Mouse (Mus musculus): Measurements from ENCODE around the gene Gm49384.

Gene Gm49384

GRCm38 (mm10) chr12:69207396-69207795, 3.3 kb upstream of the Gm49384 start:
- in situ Hi-C loops (cut with MboI, MseI), result no loop called here

- in situ Hi-C loops (cut with MboI, MseI), result loop anchor here (25.0 kb wide), 2 partner anchors 388 to 1763 kb away; partner anchors contain the start of genes Psma3 and Vcpkmt
These were observed 5.1 kb downstream of the Gm49384 start for GRCm38 (mm10) chr12:69198985-69199384.

- in situ Hi-C loops (cut with MboI, MseI), result loop anchor here (25.0 kb wide), 2 partner anchors 389 to 1764 kb away; partner anchors contain the start of genes Psma3 and Vcpkmt
These were observed 5.9 kb downstream of the Gm49384 start, which contains the start of gene Dnaaf2 for GRCm38 (mm10) chr12:69198164-69198535. Dnaaf2 (minus strand) TSS chr12:69198429.

GRCm38 (mm10) chr12:69197378-69198163, 6.5 kb downstream of the Gm49384 start:
- in situ Hi-C loops (cut with MboI, MseI), result loop anchor here (25.0 kb wide), 2 partner anchors 390 to 1765 kb away; partner anchors contain the start of genes Psma3 and Vcpkmt

- in situ Hi-C loops (cut with MboI, MseI), result loop anchor here (25.0 kb wide), 2 partner anchors 391 to 1766 kb away; partner anchors contain the start of genes Psma3 and Vcpkmt
These were observed 7.4 kb downstream of the Gm49384 start, which contains the start of gene Gm49383 for GRCm38 (mm10) chr12:69196444-69197377. Gm49383 (minus strand) TSS chr12:69197104.

GRCm38 (mm10) chr12:69192637-69193036, 11.4 kb downstream of the Gm49384 start:
- in situ Hi-C loops (cut with MboI, MseI), result loop anchor here (25.0 kb wide), 2 partner anchors 395 to 1770 kb away; partner anchors contain the start of genes Psma3 and Vcpkmt

- in situ Hi-C loops (cut with MboI, MseI), result loop anchor here (25.0 kb wide), 2 partner anchors 396 to 1771 kb away; partner anchors contain the start of genes Psma3 and Vcpkmt
These were observed 12.7 kb downstream of the Gm49384 start for GRCm38 (mm10) chr12:69191396-69191795.

GRCm38 (mm10) chr12:69190522-69190921, 13.5 kb downstream of the Gm49384 start:
- in situ Hi-C loops (cut with MboI, MseI), result loop anchor here (25.0 kb wide), 2 partner anchors 397 to 1772 kb away; partner anchors contain the start of genes Psma3 and Vcpkmt

GRCm38 (mm10) chr12:69190074-69190473, 14.0 kb downstream of the Gm49384 start:
- in situ Hi-C loops (cut with MboI, MseI), result loop anchor here (25.0 kb wide), 2 partner anchors 397 to 1772 kb away; partner anchors contain the start of genes Psma3 and Vcpkmt

- in situ Hi-C loops (cut with MboI, MseI), result loop anchor here (25.0 kb wide), 2 partner anchors 400 to 1775 kb away; partner anchors contain the start of genes Psma3 and Vcpkmt
These were observed 17.1 kb downstream of the Gm49384 start for GRCm38 (mm10) chr12:69186811-69187471.

- in situ Hi-C loops (cut with MboI, MseI), result loop anchor here (25.0 kb wide), 2 partner anchors 402 to 1777 kb away; partner anchors contain the start of genes Psma3 and Vcpkmt
These were observed 18.7 kb downstream of the Gm49384 start for GRCm38 (mm10) chr12:69185371-69185770.

GRCm38 (mm10) chr12:69184342-69185295, 19.4 kb downstream of the Gm49384 start:
- in situ Hi-C loops (cut with MboI, MseI), result loop anchor here (25.0 kb wide), 2 partner anchors 403 to 1778 kb away; partner anchors contain the start of genes Psma3 and Vcpkmt

- in situ Hi-C loops (cut with MboI, MseI), result loop anchor here (25.0 kb wide), 2 partner anchors 404 to 1779 kb away; partner anchors contain the start of genes Psma3 and Vcpkmt
These were observed 20.3 kb downstream of the Gm49384 start, which contains the start of the genes Rpl36al and Mgat2 for GRCm38 (mm10) chr12:69183583-69184308. Rpl36al (minus strand) TSS chr12:69184083. Mgat2 (plus strand) TSS chr12:69184157.

GRCm38 (mm10) chr12:69181800-69182199, 22.3 kb downstream of the Gm49384 start:
- in situ Hi-C loops (cut with MboI, MseI), result loop anchor here (25.0 kb wide), 2 partner anchors 406 to 1781 kb away; partner anchors contain the start of genes Psma3 and Vcpkmt

GRCm38 (mm10) chr12:69179371-69179770, 24.7 kb downstream of the Gm49384 start:
- in situ Hi-C loops (cut with MboI, MseI), result loop anchor here (25.0 kb wide), 2 partner anchors 408 to 1783 kb away; partner anchors contain the start of genes Psma3 and Vcpkmt

GRCm38 (mm10) chr12:69177526-69177925, 26.5 kb downstream of the Gm49384 start:
- in situ Hi-C loops (cut with MboI, MseI), result loop anchor here (25.0 kb wide), 2 partner anchors 410 to 1785 kb away; partner anchors contain the start of genes Psma3 and Vcpkmt

GRCm38 (mm10) chr12:69175975-69176374, 28.1 kb downstream of the Gm49384 start:
- in situ Hi-C loops (cut with MboI, MseI), result loop anchor here (25.0 kb wide), 2 partner anchors 411 to 1786 kb away; partner anchors contain the start of genes Psma3 and Vcpkmt

GRCm38 (mm10) chr12:69171307-69171706, 32.8 kb downstream of the Gm49384 start:
- in situ Hi-C loops (cut with MboI, MseI), result no loop called here
